Mouse (Mus musculus): ENCODE results near the gene Pkp1. TPM values are rescaled to one million over a fixed set of nuclear protein-coding genes. Genes with fewer than 3 reads are reported as not detected.

The Pkp1 gene
- polyA plus RNA-seq, 1 experiment: not detected

DNA sequence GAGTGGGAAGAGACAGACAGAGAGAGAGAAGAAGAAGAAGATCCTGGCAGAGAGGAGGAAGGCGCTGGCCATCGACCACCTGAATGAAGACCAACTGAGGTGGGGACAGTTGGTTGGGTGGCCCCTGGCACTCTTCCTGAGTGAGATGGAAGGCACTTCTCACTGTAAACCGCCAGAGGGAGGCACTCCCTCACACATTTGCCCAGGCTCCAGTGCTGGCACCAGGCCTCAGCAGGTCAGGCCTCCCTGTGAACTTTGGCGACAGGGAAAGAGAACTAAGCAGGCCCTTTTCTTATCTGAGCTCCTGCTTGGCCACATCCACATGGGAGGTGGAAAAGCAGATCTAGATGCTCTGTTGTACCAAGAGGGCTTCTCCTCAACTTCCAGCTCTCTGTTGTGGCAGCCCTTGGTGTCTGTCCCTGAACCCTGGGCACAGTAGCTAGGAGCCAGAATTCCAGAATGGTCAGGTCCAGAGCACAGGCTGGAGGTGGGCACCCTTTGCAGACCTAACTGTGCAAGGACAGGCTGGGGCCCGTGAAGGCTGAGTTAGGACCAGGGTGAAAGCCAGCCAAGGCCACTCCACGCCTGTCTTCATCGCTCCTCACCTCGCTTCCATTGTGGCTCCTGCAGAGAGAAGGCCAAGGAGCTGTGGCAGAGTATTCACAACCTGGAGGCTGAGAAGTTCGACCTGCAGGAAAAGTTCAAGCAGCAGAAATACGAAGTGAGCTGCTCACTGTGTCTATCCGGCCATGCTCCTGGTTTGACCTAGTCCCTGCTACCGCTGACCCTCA lies 68.1 kb downstream of the Pkp1 start:
- Histone ChIP-seq H3K27ac (ENCODE audit: control insufficient read depth, insufficient read depth, low read depth, low read length, poor library complexity) (no peak overlapping the region), H3K4me1 (ENCODE audit: control insufficient read depth, insufficient read depth, low read length) (no peaks in the 10 kb centered on the region), H3K4me3 (replicated peaks; ENCODE audit: control insufficient read depth, low read depth, low read length) (no peak overlapping the region)
- 67% methylated on average over 12 of the region's 12 CpGs for WGBS
- peak; percentile 43; the same call in 1 of the 2 replicates for TF ChIP-seq CTCF (IDR thresholded peaks at IDR 0.05; ENCODE audit: control insufficient read depth, insufficient read depth, low read length)
- no peak for TF ChIP-seq POLR2A (IDR thresholded peaks at IDR 0.05; ENCODE audit: borderline replicate concordance, control insufficient read depth, low read depth, low read length)

DNA sequence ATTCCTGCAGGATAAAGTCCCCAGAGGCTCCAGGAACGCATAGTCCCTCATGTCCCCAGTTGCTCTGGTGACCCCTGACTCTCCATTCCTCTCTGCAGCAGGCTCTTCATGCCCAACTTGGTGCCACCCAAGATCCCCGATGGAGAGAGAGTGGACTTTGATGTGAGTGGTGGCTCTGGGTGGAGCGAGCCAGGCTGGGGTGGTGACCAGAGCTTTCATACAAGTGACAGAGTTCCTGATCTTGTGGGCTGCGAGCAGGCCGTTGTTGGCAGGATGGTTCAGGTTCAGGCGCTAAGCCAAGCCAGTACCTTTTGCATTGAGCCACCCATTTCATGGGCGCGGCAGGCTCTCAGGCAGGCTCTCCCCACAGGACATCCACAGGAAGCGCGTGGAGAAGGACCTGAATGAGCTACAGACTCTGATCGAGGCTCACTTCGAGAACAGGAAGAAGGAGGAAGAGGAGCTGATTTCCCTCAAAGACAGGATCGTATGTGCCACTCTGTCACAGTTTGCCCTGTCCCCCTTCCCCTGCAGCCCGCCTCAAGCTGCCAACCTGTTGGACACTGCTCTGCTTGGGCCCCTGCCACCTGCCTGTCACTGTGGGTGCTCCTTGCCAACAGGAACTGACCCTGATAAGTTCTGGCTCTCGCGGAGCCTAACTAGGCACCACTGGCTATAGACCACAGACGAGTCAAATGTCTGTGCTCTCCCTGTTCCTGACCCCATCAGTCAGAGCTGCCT lies 71.2 kb downstream of the Pkp1 start:
- Histone ChIP-seq H3K4me1 (ENCODE audit: control insufficient read depth, insufficient read depth, low read length) (no peaks in the 10 kb centered on the region), H3K4me3 (replicated peaks; ENCODE audit: control insufficient read depth, low read depth, low read length) (no peak overlapping the region), H3K27ac (ENCODE audit: control insufficient read depth, insufficient read depth, low read depth, low read length, poor library complexity) (no peak overlapping the region)
- WGBS: 18% methylated on average over 17 of the region's 17 CpGs
- TF ChIP-seq POLR2A (IDR thresholded peaks at IDR 0.05; ENCODE audit: borderline replicate concordance, control insufficient read depth, low read depth, low read length) (no peak), CTCF (IDR thresholded peaks at IDR 0.05; ENCODE audit: control insufficient read depth, insufficient read depth, low read length) (no peak)

DNA sequence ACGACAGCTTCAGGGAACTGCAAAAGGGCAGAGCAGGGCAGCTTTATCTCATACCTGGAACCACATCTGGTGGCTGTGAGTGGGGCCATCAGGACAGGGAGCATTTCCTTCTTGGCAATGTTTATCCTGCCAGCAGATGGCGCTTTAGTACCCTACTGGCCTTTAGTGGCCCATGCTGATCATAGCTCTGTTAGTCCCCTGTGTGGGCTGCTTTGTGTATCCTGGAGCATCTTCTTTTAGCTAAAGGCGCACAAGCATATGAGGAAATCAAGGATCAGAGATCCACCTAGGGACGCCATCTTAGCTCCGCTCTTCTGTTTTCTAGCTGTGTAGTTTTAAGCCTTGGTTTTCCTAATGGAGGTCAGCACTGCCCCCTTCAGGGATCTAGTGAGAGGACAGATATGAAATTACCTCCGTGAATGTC lies 71.9 kb downstream of the Pkp1 start:
- WGBS: 24% methylated on average over 6 of the region's 6 CpGs
- Histone ChIP-seq H3K4me3 (replicated peaks; ENCODE audit: control insufficient read depth, low read depth, low read length) (no peak overlapping the region), H3K27ac (ENCODE audit: control insufficient read depth, insufficient read depth, low read depth, low read length, poor library complexity) (no peak overlapping the region), H3K4me1 (ENCODE audit: control insufficient read depth, insufficient read depth, low read length) (no peaks in the 10 kb centered on the region)
- TF ChIP-seq POLR2A (IDR thresholded peaks at IDR 0.05; ENCODE audit: borderline replicate concordance, control insufficient read depth, low read depth, low read length): no peak
- peak; percentile 68 for TF ChIP-seq CTCF (IDR thresholded peaks at IDR 0.05; ENCODE audit: control insufficient read depth, insufficient read depth, low read length)

DNA sequence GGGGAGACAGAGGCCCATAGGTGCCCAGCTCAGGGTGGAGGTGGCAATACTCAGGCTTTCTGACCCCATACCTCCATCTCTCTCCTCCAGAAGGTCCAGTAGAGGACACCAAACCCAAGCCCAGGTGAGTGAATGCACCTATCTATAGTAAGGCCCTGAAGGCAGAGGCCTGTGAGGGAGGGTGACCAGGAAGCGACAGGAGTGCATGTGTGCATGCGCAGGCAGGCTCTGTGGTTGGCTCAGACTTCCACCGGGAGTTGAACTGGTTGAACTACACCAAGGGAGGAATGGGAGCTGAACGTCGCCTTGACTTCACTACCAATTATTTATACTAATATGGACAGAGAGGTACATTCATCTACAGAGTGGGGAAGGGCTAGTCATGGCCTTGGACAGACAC lies 72.4 kb downstream of the Pkp1 start:
- WGBS: 88% methylated on average over 5 of the region's 5 CpGs
- Histone ChIP-seq H3K4me3 (replicated peaks; ENCODE audit: control insufficient read depth, low read depth, low read length) (no peak overlapping the region), H3K27ac (ENCODE audit: control insufficient read depth, insufficient read depth, low read depth, low read length, poor library complexity) (no peak overlapping the region), H3K4me1 (ENCODE audit: control insufficient read depth, insufficient read depth, low read length) (no peaks in the 10 kb centered on the region)
- TF ChIP-seq POLR2A (IDR thresholded peaks at IDR 0.05; ENCODE audit: borderline replicate concordance, control insufficient read depth, low read depth, low read length): no peak
- TF ChIP-seq CTCF (IDR thresholded peaks at IDR 0.05; ENCODE audit: control insufficient read depth, insufficient read depth, low read length): no peak

DNA sequence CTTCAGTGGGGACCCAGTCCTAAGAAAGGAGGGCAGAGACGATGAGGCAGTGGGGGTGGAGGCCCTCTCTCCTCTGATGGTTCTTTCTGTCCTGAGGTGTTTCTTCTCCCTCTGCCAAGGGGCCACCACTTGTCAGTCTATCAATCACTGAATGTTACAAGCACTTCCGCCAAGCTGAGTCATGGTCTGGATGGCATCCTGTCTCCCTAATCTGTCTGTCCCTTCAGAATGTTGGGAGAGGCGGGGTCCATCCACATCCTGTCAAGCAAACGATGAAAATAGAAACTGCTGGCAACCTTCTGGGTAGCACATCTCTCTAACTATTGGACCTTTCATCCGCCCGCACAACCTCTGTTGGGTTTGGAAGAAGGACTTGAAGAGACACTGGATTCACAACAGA lies 74.5 kb downstream of the Pkp1 start:
- TF ChIP-seq CTCF (IDR thresholded peaks at IDR 0.05; ENCODE audit: control insufficient read depth, insufficient read depth, low read length) (no peak), POLR2A (IDR thresholded peaks at IDR 0.05; ENCODE audit: borderline replicate concordance, control insufficient read depth, low read depth, low read length) (no peak)
- Histone ChIP-seq H3K27ac (ENCODE audit: control insufficient read depth, insufficient read depth, low read depth, low read length, poor library complexity) (no peak overlapping the region), H3K4me3 (replicated peaks; ENCODE audit: control insufficient read depth, low read depth, low read length) (no peak overlapping the region), H3K4me1 (ENCODE audit: control insufficient read depth, insufficient read depth, low read length) (no peaks in the 10 kb centered on the region; the same call in 1 of the 2 replicates)
- 47% methylated on average over 6 of the region's 6 CpGs for WGBS

- TF ChIP-seq CTCF (IDR thresholded peaks at IDR 0.05; ENCODE audit: control insufficient read depth, insufficient read depth, low read length): no peak
- no peak for TF ChIP-seq POLR2A (IDR thresholded peaks at IDR 0.05; ENCODE audit: borderline replicate concordance, control insufficient read depth, low read depth, low read length)
- no peak overlapping the region for H3K27ac ChIP-seq (ENCODE audit: control insufficient read depth, insufficient read depth, low read depth, low read length, poor library complexity)
- no peak overlapping the region for H3K4me3 ChIP-seq (replicated peaks; ENCODE audit: control insufficient read depth, low read depth, low read length)
- WGBS: 85% methylated on average over 10 of the region's 10 CpGs
- H3K4me1 ChIP-seq (ENCODE audit: control insufficient read depth, insufficient read depth, low read length): no peaks in the 10 kb centered on the region; the same call in 1 of the 2 replicates
Observed at GRCm38 (mm10) chr1:135843519-135844262, 75.3 kb downstream of the Pkp1 start.

DNA sequence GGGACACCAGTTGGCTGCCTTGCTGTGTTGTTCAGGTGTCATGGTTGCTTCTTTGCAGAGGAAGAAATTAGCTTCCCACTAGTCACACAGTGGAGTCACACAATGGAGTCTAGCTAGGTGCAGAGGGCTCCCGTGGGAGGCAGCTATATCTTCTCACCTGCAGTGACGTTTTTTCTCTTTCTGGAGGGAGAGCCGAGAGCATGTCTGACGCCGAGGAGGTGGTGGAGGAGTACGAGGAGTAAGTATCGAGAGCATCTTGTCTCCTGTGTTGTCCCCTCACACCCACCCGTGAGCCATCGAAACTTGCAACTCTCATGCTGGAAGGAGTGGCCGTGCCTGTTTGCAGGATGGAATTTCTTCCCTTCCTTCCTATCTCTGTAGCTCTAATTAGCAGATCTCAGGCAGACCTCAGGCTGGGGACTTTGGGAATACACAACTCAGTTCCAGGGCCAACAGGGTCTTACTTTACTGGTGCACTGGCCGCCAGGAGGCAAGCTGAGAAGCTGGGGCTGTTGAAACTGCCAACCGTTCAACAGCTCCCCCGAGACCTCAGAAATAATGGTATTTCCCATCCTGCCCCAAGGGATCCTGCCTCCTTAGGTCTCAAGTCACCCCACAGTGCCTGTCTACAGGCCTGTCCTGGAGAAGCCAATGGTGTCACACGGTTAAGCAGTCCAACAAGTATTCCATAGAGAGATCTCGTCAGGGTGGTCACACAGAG lies 78.2 kb downstream of the Pkp1 start:
- TF ChIP-seq POLR2A (IDR thresholded peaks at IDR 0.05; ENCODE audit: borderline replicate concordance, control insufficient read depth, low read depth, low read length) (no peak), CTCF (IDR thresholded peaks at IDR 0.05; ENCODE audit: control insufficient read depth, insufficient read depth, low read length) (no peak)
- Histone ChIP-seq H3K27ac (ENCODE audit: control insufficient read depth, insufficient read depth, low read depth, low read length, poor library complexity) (no peak overlapping the region; the same call in 1 of the 2 replicates), H3K4me3 (replicated peaks; ENCODE audit: control insufficient read depth, low read depth, low read length) (no peak overlapping the region), H3K4me1 (ENCODE audit: control insufficient read depth, insufficient read depth, low read length) (no peaks in the 10 kb centered on the region; the same call in 1 of the 2 replicates)
- WGBS: 70% methylated on average over 15 of the region's 15 CpGs
